Mouse (Mus musculus): Measurements from ENCODE around the gene Gm5475. TPM values are rescaled to one million over a fixed set of nuclear protein-coding genes. Genes with fewer than 3 reads are reported as not detected.

Gm5475 gene
- polyA plus RNA-seq, 1 experiment = not detected

DNA sequence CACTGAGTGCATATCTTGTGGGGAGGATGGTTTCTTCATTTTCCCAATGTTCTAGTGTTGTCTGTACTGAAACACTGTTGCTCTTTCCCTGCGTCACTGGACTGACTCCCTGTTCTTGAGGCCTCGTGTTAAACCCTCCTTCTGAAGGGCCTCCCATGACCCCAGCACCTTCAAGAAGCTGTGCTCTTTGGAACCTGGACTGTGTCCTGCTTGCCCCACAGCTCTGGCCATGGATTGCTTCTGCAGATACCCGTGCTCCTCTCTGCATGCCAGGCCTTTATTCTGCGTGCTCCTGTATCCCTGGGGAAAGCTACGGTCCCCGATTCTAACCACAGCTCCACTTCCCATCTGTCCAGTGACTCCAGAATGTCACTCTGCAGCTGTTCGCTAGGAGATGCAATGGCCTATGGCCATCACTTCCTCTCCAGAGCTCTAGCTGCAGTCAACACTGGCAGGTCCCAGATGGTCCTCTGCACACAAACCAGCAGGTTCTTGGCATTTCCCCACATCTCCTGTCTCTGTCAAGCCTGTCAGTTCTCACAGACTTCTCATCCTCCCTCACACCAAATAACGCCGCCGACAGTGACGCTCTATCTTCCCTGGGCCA lies 8.1 kb downstream of the Gm5475 start:
- Histone ChIP-seq H3K4me1 (ENCODE audit: control insufficient read depth, insufficient read depth, low read length) (no peaks in the 10 kb centered on the region), H3K27ac (ENCODE audit: insufficient read depth, low read depth, low read length) (no peak overlapping the region), H3K4me3 (ENCODE audit: insufficient read depth, low read depth, low read length) (no peak overlapping the region)
- no peak for TF ChIP-seq POLR2A (IDR thresholded peaks at IDR 0.05; ENCODE audit: insufficient read depth, low read depth, low read length)
- TF ChIP-seq CTCF (IDR thresholded peaks at IDR 0.05; ENCODE audit: insufficient read depth, low read depth, low read length) = no peak
- WGBS = 74% methylated on average over 11 of the region's 11 CpGs

- Histone ChIP-seq H3K27ac (ENCODE audit: insufficient read depth, low read depth, low read length) (no peak overlapping the region), H3K4me3 (ENCODE audit: insufficient read depth, low read depth, low read length) (no peak overlapping the region), H3K4me1 (ENCODE audit: control insufficient read depth, insufficient read depth, low read length) (no peaks in the 10 kb centered on the region)
- WGBS = 75% methylated on average over 4 of the region's 4 CpGs
- no peak for TF ChIP-seq POLR2A (IDR thresholded peaks at IDR 0.05; ENCODE audit: insufficient read depth, low read depth, low read length)
- no peak for TF ChIP-seq CTCF (IDR thresholded peaks at IDR 0.05; ENCODE audit: insufficient read depth, low read depth, low read length)
Observed at GRCm38 (mm10) chr15:100433234-100433633, 11.3 kb downstream of the Gm5475 start.

DNA sequence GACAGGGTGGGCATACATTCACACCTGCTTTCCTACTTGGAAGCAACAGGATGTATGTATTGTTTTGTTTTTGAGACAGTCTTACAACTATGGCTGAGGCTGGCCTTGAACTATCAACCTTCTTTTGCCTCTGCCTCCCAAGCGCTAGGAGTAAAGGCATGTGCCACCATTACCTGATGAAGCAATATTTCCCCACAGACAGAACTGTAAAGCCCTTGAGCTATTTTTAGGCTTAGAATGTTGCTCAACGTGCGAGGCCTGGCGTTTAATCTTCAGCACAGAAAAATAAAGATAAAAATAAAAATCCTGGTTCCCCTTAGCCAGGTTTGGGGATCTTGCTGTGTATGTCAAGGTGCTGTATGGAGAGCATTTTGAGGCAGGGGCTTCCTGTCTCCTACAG lies 14.2 kb downstream of the Gm5475 start:
- TF ChIP-seq POLR2A (IDR thresholded peaks at IDR 0.05; ENCODE audit: insufficient read depth, low read depth, low read length) (no peak), CTCF (IDR thresholded peaks at IDR 0.05; ENCODE audit: insufficient read depth, low read depth, low read length) (no peak)
- Histone ChIP-seq H3K4me1 (ENCODE audit: control insufficient read depth, insufficient read depth, low read length) (no peaks in the 10 kb centered on the region), H3K27ac (ENCODE audit: insufficient read depth, low read depth, low read length) (no peak overlapping the region), H3K4me3 (ENCODE audit: insufficient read depth, low read depth, low read length) (no peak overlapping the region)
- 81% methylated on average over 4 of the region's 4 CpGs for WGBS

GRCm38 (mm10) chr15:100436518-100436917 lies 14.6 kb downstream of the Gm5475 start:
- TF ChIP-seq POLR2A (IDR thresholded peaks at IDR 0.05; ENCODE audit: insufficient read depth, low read depth, low read length) (no peak), CTCF (IDR thresholded peaks at IDR 0.05; ENCODE audit: insufficient read depth, low read depth, low read length) (no peak)
- Histone ChIP-seq H3K4me1 (ENCODE audit: control insufficient read depth, insufficient read depth, low read length) (no peaks in the 10 kb centered on the region), H3K4me3 (ENCODE audit: insufficient read depth, low read depth, low read length) (no peak overlapping the region), H3K27ac (ENCODE audit: insufficient read depth, low read depth, low read length) (no peak overlapping the region)
- 70% methylated on average over 10 of the region's 10 CpGs for WGBS

DNA sequence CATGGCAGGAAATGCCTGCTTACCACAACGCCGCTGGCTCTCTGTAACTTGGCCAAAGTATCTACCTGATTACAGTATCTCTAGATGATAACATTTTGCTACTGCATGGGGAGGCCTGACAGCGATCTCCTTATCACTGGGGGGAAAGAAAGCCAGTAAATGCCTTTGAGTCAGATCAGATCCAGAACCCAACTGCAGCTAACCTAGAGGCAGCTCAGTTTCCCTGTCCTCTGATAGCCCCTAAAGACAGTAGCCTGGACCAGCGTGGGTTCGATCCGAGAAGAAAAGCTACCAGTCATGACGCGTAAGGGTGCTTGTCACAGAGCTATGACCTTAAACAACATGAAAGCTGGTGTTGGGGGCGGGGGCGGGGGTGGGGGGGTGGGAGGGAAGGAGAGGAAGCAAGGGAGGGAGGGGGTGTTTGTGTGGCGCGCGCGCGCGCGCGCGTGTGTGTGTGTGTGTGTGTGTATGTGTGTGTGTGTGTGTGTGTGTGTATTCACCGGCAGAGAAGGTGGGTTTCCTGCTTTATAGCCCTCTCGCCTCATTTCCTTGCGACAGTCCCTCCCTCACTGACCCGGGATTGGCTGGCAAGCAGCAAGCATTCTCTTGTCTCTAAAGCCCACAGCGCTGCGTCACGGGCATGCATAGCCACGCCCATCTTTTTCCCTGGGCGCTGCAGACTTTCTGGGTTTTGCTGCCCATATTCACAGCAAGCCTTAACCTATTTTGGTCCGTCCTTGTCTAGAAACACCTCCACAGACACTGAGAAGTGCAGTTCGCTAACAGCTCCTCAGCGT lies 21.4 kb downstream of the Gm5475 start:
- peaks cover 3% of the 10 kb centered on the region; the same call in 1 of the 2 replicates for H3K4me1 ChIP-seq (ENCODE audit: control insufficient read depth, insufficient read depth, low read length)
- 3% methylated on average over 29 of the region's 31 CpGs for WGBS
- TF ChIP-seq POLR2A (IDR thresholded peaks at IDR 0.05; ENCODE audit: insufficient read depth, low read depth, low read length) (no peak; the same call in 1 of the 2 replicates), CTCF (IDR thresholded peaks at IDR 0.05; ENCODE audit: insufficient read depth, low read depth, low read length) (no peak)

GRCm38 (mm10) chr15:100446887-100447286 lies 24.9 kb downstream of the Gm5475 start:
- peaks cover 10% of the 10 kb centered on the region; the same call in 1 of the 2 replicates for H3K4me1 ChIP-seq (ENCODE audit: control insufficient read depth, insufficient read depth, low read length)
- WGBS = 85% methylated on average over 2 of the region's 2 CpGs
- no peak overlapping the region for H3K4me3 ChIP-seq (ENCODE audit: insufficient read depth, low read depth, low read length)
- TF ChIP-seq POLR2A (IDR thresholded peaks at IDR 0.05; ENCODE audit: insufficient read depth, low read depth, low read length) (no peak), CTCF (IDR thresholded peaks at IDR 0.05; ENCODE audit: insufficient read depth, low read depth, low read length) (no peak)
- H3K27ac ChIP-seq (ENCODE audit: insufficient read depth, low read depth, low read length) = no peak overlapping the region

More for the DNA sequence above, 21.4 kb downstream of the Gm5475 start:
- Histone ChIP-seq H3K27ac (ENCODE audit: insufficient read depth, low read depth, low read length) (peak overlapping the region; percentile 89), H3K4me3 (ENCODE audit: insufficient read depth, low read depth, low read length) (peak overlapping the region; percentile 50)

GRCm38 (mm10) chr15:100448572-100448971 lies 26.6 kb downstream of the Gm5475 start:
- no peak overlapping the region for H3K27ac ChIP-seq (ENCODE audit: insufficient read depth, low read depth, low read length)
- no peak for TF ChIP-seq POLR2A (IDR thresholded peaks at IDR 0.05; ENCODE audit: insufficient read depth, low read depth, low read length)
- TF ChIP-seq CTCF (IDR thresholded peaks at IDR 0.05; ENCODE audit: insufficient read depth, low read depth, low read length) = no peak
- WGBS = 83% methylated on average over 4 of the region's 4 CpGs
- H3K4me1 ChIP-seq (ENCODE audit: control insufficient read depth, insufficient read depth, low read length) = peaks cover 10% of the 10 kb centered on the region; the same call in 1 of the 2 replicates
- H3K4me3 ChIP-seq (ENCODE audit: insufficient read depth, low read depth, low read length) = no peak overlapping the region

DNA sequence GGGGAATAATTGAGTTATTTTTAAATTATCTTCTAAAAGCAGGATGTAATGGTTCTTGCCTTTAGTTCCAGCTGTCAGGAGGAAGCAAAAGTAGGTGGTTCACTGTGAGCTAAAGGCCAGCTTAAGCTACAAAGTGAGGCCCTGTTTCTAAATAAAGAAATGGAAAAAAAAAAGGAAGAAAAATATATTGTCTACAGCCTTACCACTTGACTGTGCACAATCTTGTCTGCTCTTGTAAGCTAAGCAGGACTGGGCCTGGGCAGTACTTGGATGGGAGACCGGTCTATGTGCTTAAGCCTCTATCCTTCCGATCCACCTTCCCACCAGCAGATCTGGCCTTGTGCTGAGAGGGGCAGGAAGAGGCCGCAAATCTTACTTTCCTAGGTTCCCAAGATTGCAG lies 27.5 kb downstream of the Gm5475 start:
- 81% methylated on average over 3 of the region's 3 CpGs for WGBS
- peaks cover 7% of the 10 kb centered on the region; the same call in 1 of the 2 replicates for H3K4me1 ChIP-seq (ENCODE audit: control insufficient read depth, insufficient read depth, low read length)
- TF ChIP-seq POLR2A (IDR thresholded peaks at IDR 0.05; ENCODE audit: insufficient read depth, low read depth, low read length) = no peak
- TF ChIP-seq CTCF (IDR thresholded peaks at IDR 0.05; ENCODE audit: insufficient read depth, low read depth, low read length) = no peak
- H3K4me3 ChIP-seq (ENCODE audit: insufficient read depth, low read depth, low read length) = no peak overlapping the region
- H3K27ac ChIP-seq (ENCODE audit: insufficient read depth, low read depth, low read length) = peak overlapping the region; percentile 38; the same call in 1 of the 2 replicates

DNA sequence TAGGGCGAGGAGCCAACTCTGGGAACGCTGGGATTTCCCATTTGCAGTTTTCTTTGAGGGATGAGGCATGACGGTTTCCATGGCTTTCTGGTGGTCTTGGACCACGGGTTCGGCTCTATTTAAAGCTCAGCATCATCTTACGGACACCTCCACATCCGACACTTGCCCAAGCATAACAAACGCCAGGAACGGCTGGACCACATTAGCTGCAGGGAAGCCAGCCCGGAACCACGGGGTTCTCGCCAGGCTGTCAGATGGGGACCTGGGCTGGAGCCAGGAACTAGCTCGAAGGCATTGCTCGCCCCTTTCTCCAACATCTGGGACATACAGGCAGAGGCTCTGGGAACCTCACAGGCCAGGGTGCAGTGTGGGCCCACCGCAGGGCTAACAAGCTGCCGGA lies 29.3 kb downstream of the Gm5475 start:
- peaks cover 7% of the 10 kb centered on the region; the same call in 1 of the 2 replicates for H3K4me1 ChIP-seq (ENCODE audit: control insufficient read depth, insufficient read depth, low read length)
- no peak overlapping the region for H3K4me3 ChIP-seq (ENCODE audit: insufficient read depth, low read depth, low read length)
- no peak overlapping the region for H3K27ac ChIP-seq (ENCODE audit: insufficient read depth, low read depth, low read length)
- TF ChIP-seq POLR2A (IDR thresholded peaks at IDR 0.05; ENCODE audit: insufficient read depth, low read depth, low read length) (no peak), CTCF (IDR thresholded peaks at IDR 0.05; ENCODE audit: insufficient read depth, low read depth, low read length) (no peak)
- WGBS = 29% methylated on average over 16 of the region's 16 CpGs
